Mouse (Mus musculus) myocyte (in vitro differentiated cells): ENCODE measurements at regions not wholly inside any gene's neighbourhood (a gene's known extent, or its start where the extent isn't known, plus 50 kb on each side); places are given as distances from the start of the nearest gene placed in this dataset.

ENCODE experiments used
- H3K27me3 ChIP-seq: one replicate; pipeline ENCODE4 v1.6.1; 2011; ENCODE audit not compliant: control insufficient read depth, insufficient read depth, insufficient read length
- H3K36me3 ChIP-seq: one replicate; pipeline ENCODE4 v1.6.1; 2011; ENCODE audit not compliant: control insufficient read depth, insufficient read depth
- H3K4me2 ChIP-seq: one replicate; pipeline ENCODE4 v1.6.1; 2011; ENCODE audit warnings: low read depth, control low read depth
- H3K4me3 ChIP-seq: one replicate; pipeline ENCODE4 v1.5.1; 2011; ENCODE audit warnings: mild to moderate bottlenecking, control low read depth, moderate library complexity
- H3K79me2 ChIP-seq: one replicate; pipeline ENCODE4 v1.6.1; 2011; ENCODE audit not compliant: control insufficient read depth, insufficient read depth
- H3ac ChIP-seq: one replicate; pipeline ENCODE4 v1.6.1; 2011; ENCODE audit not compliant: control insufficient read depth, insufficient read length
- CEBPB ChIP-seq: IDR thresholded peaks from 2 replicates; pipeline ENCODE4 v1.6.1; 2011; ENCODE audit warnings: mild to moderate bottlenecking, moderate library complexity; ENCODE audit not compliant: poor library complexity, insufficient read depth, severe bottlenecking
- E2F4 ChIP-seq: IDR thresholded peaks from one replicate; pipeline ENCODE4 v1.6.1; 2011; ENCODE audit warnings: mild to moderate bottlenecking, control low read depth, moderate library complexity; ENCODE audit not compliant: insufficient read depth
- MAX ChIP-seq: IDR thresholded peaks from one replicate; pipeline ENCODE4 v1.6.1; 2011; ENCODE audit warnings: low read depth, mild to moderate bottlenecking, control low read depth
- MYOD1 ChIP-seq, 3 experiments: IDR thresholded peaks; one replicate each; pipeline ENCODE4 v1.6.1; 2011; ENCODE audit warnings: control low read depth in 2 of 3, low read depth in 2 of 3, mild to moderate bottlenecking in 2 of 3, moderate library complexity in 1 of 3; ENCODE audit not compliant: insufficient read length in 2 of 3, control insufficient read depth in 1 of 3
- MYOG ChIP-seq, 3 experiments: IDR thresholded peaks; one replicate each; pipeline ENCODE4 v1.6.1; 2011; ENCODE audit warnings: control low read depth in 2 of 3, low read depth in 2 of 3, mild to moderate bottlenecking in 2 of 3; ENCODE audit not compliant: insufficient read length in 2 of 3, control insufficient read depth in 1 of 3, insufficient read depth in 1 of 3
- POLR2A ChIP-seq: IDR thresholded peaks from one replicate; pipeline ENCODE4 v1.6.1; 2011; ENCODE audit warnings: low read depth, mild to moderate bottlenecking, control low read depth, moderate library complexity; ENCODE audit not compliant: insufficient read length
- POLR2AphosphoS2 ChIP-seq: IDR thresholded peaks from one replicate; pipeline ENCODE4 v1.6.1; 2011; ENCODE audit warnings: low read depth, control low read depth; ENCODE audit not compliant: insufficient read length
- REST ChIP-seq: IDR thresholded peaks from one replicate; pipeline ENCODE4 v1.6.1; 2011; ENCODE audit warnings: mild to moderate bottlenecking, control low read depth, moderate library complexity; ENCODE audit not compliant: insufficient read depth, insufficient read length
- SRF ChIP-seq: IDR thresholded peaks from one replicate; pipeline ENCODE4 v1.6.1; 2011; ENCODE audit warnings: low read depth; ENCODE audit not compliant: control insufficient read depth, insufficient read length
- TCF12 ChIP-seq: IDR thresholded peaks from one replicate; pipeline ENCODE4 v1.6.1; 2011; ENCODE audit warnings: mild to moderate bottlenecking, control low read depth; ENCODE audit not compliant: poor library complexity, insufficient read depth, severe bottlenecking
- TCF3 ChIP-seq: IDR thresholded peaks from one replicate; pipeline ENCODE4 v1.6.1; 2011; ENCODE audit warnings: low read depth, control low read depth; ENCODE audit not compliant: insufficient read length
- USF1 ChIP-seq: IDR thresholded peaks from one replicate; pipeline ENCODE4 v1.6.1; 2011; ENCODE audit warnings: low read depth, mild to moderate bottlenecking, control low read depth, moderate library complexity

DNA sequence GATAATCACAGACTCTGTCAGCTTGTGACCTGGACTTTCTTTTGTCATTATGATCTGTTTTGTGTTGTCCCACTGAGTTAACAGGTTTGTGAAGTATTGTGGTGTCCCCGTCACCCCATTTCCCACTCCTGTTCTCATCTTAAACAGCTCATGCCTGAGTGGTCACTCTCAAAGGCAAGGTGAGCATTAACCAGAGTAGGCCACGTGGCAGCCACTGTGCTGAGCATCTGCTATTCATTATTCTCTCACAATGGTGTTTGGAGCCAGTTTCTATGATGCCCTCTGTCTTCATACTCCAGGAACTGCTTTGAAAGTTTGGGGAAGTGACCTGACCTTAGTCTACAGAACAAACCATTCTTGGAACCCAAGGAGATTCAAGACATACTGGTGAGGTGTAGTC, 198.9 kb upstream of the Gm37988 start:
- Histone ChIP-seq H3K36me3 (no peaks in the 10 kb centered on the region), H3K4me2 (no peak overlapping the region), H3ac (no peak overlapping the region), H3K79me2 (no peaks in the 10 kb centered on the region), H3K27me3 (no peaks in the 10 kb centered on the region), H3K4me3 (no peak overlapping the region)
- TF ChIP-seq TCF3 (no peak), E2F4 (no peak), USF1 (no peak), SRF (no peak), TCF12 (no peak), MYOG (IDR thresholded peaks at IDR 0.05; ENCODE audit: control insufficient read depth in 1 of 3, insufficient read depth in 1 of 3, insufficient read length in 2 of 3, low read depth in 2 of 3) (no peak), POLR2AphosphoS2 (no peak), MYOD1 (IDR thresholded peaks at IDR 0.05; ENCODE audit: control insufficient read depth in 1 of 3, insufficient read length in 2 of 3, low read depth in 2 of 3) (no peak), REST (no peak), MAX (no peak), POLR2A (no peak), CEBPB (no peak)

DNA sequence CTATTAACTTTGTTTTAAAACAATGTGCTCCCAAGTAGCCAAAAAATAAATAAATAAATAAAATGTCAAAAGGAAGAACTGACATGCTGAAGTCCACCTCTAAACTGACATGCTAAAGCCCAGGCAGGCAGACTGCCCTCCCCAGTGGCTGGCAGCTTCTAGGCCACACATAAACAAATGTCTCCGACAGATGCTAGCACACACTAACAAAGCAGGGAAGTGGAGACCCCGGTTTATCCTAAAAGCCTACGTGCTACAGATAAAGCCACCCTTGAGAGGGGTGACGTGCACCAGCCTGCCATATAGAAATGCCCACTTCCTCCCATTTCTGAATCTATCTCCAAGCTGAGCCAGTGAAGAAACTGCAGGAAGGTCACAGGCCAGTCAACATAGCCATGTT, 194.4 kb upstream of the Gm37988 start:
- TF ChIP-seq POLR2A: no peak
- no peak for TF ChIP-seq USF1
- TF ChIP-seq E2F4: no peak
- TF ChIP-seq MYOG (IDR thresholded peaks at IDR 0.05; ENCODE audit: control insufficient read depth in 1 of 3, insufficient read depth in 1 of 3, insufficient read length in 2 of 3, low read depth in 2 of 3): no peak
- TF ChIP-seq MYOD1 (IDR thresholded peaks at IDR 0.05; ENCODE audit: control insufficient read depth in 1 of 3, insufficient read length in 2 of 3, low read depth in 2 of 3): no peak
- TF ChIP-seq SRF: no peak
- no peak for TF ChIP-seq MAX
- no peak for TF ChIP-seq TCF3
- TF ChIP-seq REST: no peak
- TF ChIP-seq CEBPB: no peak
- TF ChIP-seq TCF12: no peak
- TF ChIP-seq POLR2AphosphoS2: no peak

DNA sequence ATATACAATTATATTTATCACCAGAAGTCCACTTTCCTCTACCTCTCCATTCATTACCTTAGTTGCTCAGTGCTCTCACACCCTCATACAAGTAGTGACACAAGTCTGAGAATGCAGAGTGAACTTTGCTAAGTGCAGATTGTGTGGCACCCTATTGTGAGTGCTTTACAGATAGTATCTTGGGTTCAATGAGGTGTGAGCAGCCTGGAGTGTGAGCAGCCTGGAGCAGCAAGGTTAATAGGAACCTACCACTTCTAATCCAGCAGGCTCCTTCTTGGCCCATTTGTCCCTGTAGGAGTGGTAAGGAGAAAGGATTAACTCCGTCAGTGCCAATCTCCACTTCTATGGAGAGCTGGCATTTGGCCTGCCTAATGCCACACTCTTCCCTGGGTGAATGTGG, 192.4 kb upstream of the Gm37988 start:
- TF ChIP-seq MYOD1 (IDR thresholded peaks at IDR 0.05; ENCODE audit: control insufficient read depth in 1 of 3, insufficient read length in 2 of 3, low read depth in 2 of 3) (no peak), TCF3 (no peak), POLR2AphosphoS2 (no peak), MAX (no peak), REST (no peak), USF1 (no peak), POLR2A (no peak), TCF12 (no peak), E2F4 (no peak), SRF (no peak), CEBPB (no peak), MYOG (IDR thresholded peaks at IDR 0.05; ENCODE audit: control insufficient read depth in 1 of 3, insufficient read depth in 1 of 3, insufficient read length in 2 of 3, low read depth in 2 of 3) (no peak)
- Histone ChIP-seq H3K27me3 (no peaks in the 10 kb centered on the region), H3K4me3 (no peak overlapping the region), H3K36me3 (no peaks in the 10 kb centered on the region), H3K4me2 (no peak overlapping the region), H3ac (no peak overlapping the region), H3K79me2 (no peaks in the 10 kb centered on the region)

More for the DNA sequence above, 194.4 kb upstream of the Gm37988 start:
- H3ac ChIP-seq: no peak overlapping the region
- H3K27me3 ChIP-seq: no peaks in the 10 kb centered on the region
- H3K36me3 ChIP-seq: no peaks in the 10 kb centered on the region
- no peak overlapping the region for H3K4me3 ChIP-seq
- no peaks in the 10 kb centered on the region for H3K79me2 ChIP-seq
- no peak overlapping the region for H3K4me2 ChIP-seq

- no peak overlapping the region for H3K4me3 ChIP-seq
- H3ac ChIP-seq: no peak overlapping the region
- no peaks in the 10 kb centered on the region for H3K36me3 ChIP-seq
- H3K79me2 ChIP-seq: no peaks in the 10 kb centered on the region
- TF ChIP-seq TCF3 (no peak), TCF12 (no peak), POLR2A (no peak), SRF (no peak), MAX (no peak), REST (no peak), CEBPB (no peak), E2F4 (no peak), USF1 (no peak), MYOG (IDR thresholded peaks at IDR 0.05; ENCODE audit: control insufficient read depth in 1 of 3, insufficient read depth in 1 of 3, insufficient read length in 2 of 3, low read depth in 2 of 3) (no peak), MYOD1 (IDR thresholded peaks at IDR 0.05; ENCODE audit: control insufficient read depth in 1 of 3, insufficient read length in 2 of 3, low read depth in 2 of 3) (no peak), POLR2AphosphoS2 (no peak)
- H3K4me2 ChIP-seq: no peak overlapping the region
- H3K27me3 ChIP-seq: no peaks in the 10 kb centered on the region
Measured at GRCm38 (mm10) chr1:4617479-4617878, 190.2 kb upstream of the Gm37988 start.

- no peak for TF ChIP-seq CEBPB
- TF ChIP-seq REST: no peak
- TF ChIP-seq E2F4: no peak
- no peak for TF ChIP-seq POLR2AphosphoS2
- TF ChIP-seq MAX: no peak
- no peak for TF ChIP-seq TCF12
- no peak for TF ChIP-seq TCF3
- no peak for TF ChIP-seq SRF
- TF ChIP-seq MYOG (IDR thresholded peaks at IDR 0.05; ENCODE audit: control insufficient read depth in 1 of 3, insufficient read depth in 1 of 3, insufficient read length in 2 of 3, low read depth in 2 of 3): no peak
- TF ChIP-seq MYOD1 (IDR thresholded peaks at IDR 0.05; ENCODE audit: control insufficient read depth in 1 of 3, insufficient read length in 2 of 3, low read depth in 2 of 3): no peak
- TF ChIP-seq USF1: no peak
- TF ChIP-seq POLR2A: no peak
- H3K4me3 ChIP-seq: no peak overlapping the region
- H3K27me3 ChIP-seq: no peaks in the 10 kb centered on the region
- H3K36me3 ChIP-seq: no peaks in the 10 kb centered on the region
- no peaks in the 10 kb centered on the region for H3K79me2 ChIP-seq
- H3ac ChIP-seq: no peak overlapping the region
- no peak overlapping the region for H3K4me2 ChIP-seq
Measured at GRCm38 (mm10) chr1:4622408-4622807, 185.3 kb upstream of the Gm37988 start.
